Mouse (Mus musculus): ENCODE data around the gene Bdh1. TPM values are rescaled to one million over a fixed set of nuclear protein-coding genes. Genes with fewer than 3 reads are reported as not detected.
A peak's percentile ranks its signal among the peaks of the same experiment; 100 is the strongest.

Gene Bdh1
- polyA plus RNA-seq, 1 experiment: 197 TPM

GRCm38 (mm10) chr16:31418704-31419103, 3.4 kb upstream of the Bdh1 start:
- WGBS: 44% methylated on average over 3 of the region's 3 CpGs
- Histone ChIP-seq H3K27ac (ENCODE audit: insufficient read depth, low read depth, low read length) (no peak overlapping the region), H3K4me3 (ENCODE audit: insufficient read depth, low read depth, low read length) (no peak overlapping the region), H3K4me1 (ENCODE audit: control insufficient read depth, insufficient read depth, low read length) (no peaks in the 10 kb centered on the region), H3K36me3 (ENCODE audit: control insufficient read depth, insufficient read depth, low read length) (no peaks in the 10 kb centered on the region), H3K27me3 (replicated peaks; ENCODE audit: control insufficient read depth, insufficient read depth, low read length) (no peaks in the 10 kb centered on the region)
- TF ChIP-seq POLR2A (IDR thresholded peaks at IDR 0.05; ENCODE audit: low read depth, low read length): no peak
- no peak for TF ChIP-seq CTCF (conservative IDR thresholded peaks at IDR 0.05; ENCODE audit: insufficient read depth, insufficient read length, low read depth, low read length)
- peak; percentile 47 for DNase-seq

- Histone ChIP-seq H3K4me3 (ENCODE audit: insufficient read depth, low read depth, low read length) (no peak overlapping the region), H3K27me3 (replicated peaks; ENCODE audit: control insufficient read depth, insufficient read depth, low read length) (no peaks in the 10 kb centered on the region), H3K27ac (ENCODE audit: insufficient read depth, low read depth, low read length) (no peak overlapping the region), H3K4me1 (ENCODE audit: control insufficient read depth, insufficient read depth, low read length) (no peaks in the 10 kb centered on the region), H3K36me3 (ENCODE audit: control insufficient read depth, insufficient read depth, low read length) (no peaks in the 10 kb centered on the region)
- TF ChIP-seq CTCF (conservative IDR thresholded peaks at IDR 0.05; ENCODE audit: insufficient read depth, insufficient read length, low read depth, low read length) (no peak), POLR2A (IDR thresholded peaks at IDR 0.05; ENCODE audit: low read depth, low read length) (no peak)
- peak; percentile 63 for DNase-seq
- 44% methylated on average over 5 of the region's 5 CpGs for WGBS
These were observed 2.6 kb upstream of the Bdh1 start for GRCm38 (mm10) chr16:31419457-31419856.

DNA sequence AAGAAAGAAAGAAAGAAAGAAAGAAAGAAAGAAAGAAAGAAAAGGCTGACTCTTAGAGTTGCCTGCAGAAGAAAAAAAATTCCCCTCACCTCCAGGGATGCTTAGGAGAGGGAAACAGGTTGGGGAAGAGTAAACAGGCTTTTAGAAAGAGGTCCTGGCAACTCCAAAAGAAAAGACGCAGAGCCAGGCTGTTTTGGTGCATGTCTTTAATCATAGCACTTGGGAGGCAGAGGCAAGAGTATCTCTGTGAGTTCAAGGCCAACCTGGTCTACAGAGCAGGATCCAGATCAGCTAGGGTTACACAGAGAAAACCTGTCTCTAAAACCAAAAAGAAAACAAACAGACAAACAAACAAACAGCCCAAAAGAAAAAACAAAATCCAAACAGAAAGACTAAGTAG, 642 bp downstream of the Bdh1 start:
- no peak overlapping the region for H3K4me3 ChIP-seq (ENCODE audit: insufficient read depth, low read depth, low read length)
- H3K27me3 ChIP-seq (replicated peaks; ENCODE audit: control insufficient read depth, insufficient read depth, low read length): no peaks in the 10 kb centered on the region
- no peak for DNase-seq
- H3K27ac ChIP-seq (ENCODE audit: insufficient read depth, low read depth, low read length): no peak overlapping the region
- WGBS: 68% methylated on average over 1 of the region's 1 CpGs
- no peaks in the 10 kb centered on the region for H3K36me3 ChIP-seq (ENCODE audit: control insufficient read depth, insufficient read depth, low read length)
- no peak for TF ChIP-seq CTCF (conservative IDR thresholded peaks at IDR 0.05; ENCODE audit: insufficient read depth, insufficient read length, low read depth, low read length)
- TF ChIP-seq POLR2A (IDR thresholded peaks at IDR 0.05; ENCODE audit: low read depth, low read length): no peak
- H3K4me1 ChIP-seq (ENCODE audit: control insufficient read depth, insufficient read depth, low read length): no peaks in the 10 kb centered on the region

DNA sequence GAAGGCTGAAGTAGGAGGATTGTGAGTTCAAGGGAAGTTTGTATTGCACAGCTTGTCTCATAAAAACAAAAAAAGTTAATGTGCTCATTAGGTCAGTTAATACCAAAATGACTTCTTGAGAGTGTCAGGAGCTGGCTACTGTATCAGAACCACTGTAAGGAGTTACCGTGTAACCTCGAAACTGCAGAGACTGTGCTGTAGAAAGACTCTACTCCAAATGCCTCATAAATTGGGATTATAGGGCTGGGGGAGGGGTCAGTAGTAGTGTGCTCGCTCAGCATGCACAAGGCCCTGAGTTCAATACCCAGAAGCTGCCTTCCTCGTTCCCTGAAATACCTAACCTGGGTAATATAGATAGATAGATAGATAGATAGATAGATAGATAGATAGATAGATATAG, 1.3 kb downstream of the Bdh1 start:
- Histone ChIP-seq H3K27ac (ENCODE audit: insufficient read depth, low read depth, low read length) (no peak overlapping the region), H3K4me1 (ENCODE audit: control insufficient read depth, insufficient read depth, low read length) (no peaks in the 10 kb centered on the region), H3K36me3 (ENCODE audit: control insufficient read depth, insufficient read depth, low read length) (no peaks in the 10 kb centered on the region), H3K27me3 (replicated peaks; ENCODE audit: control insufficient read depth, insufficient read depth, low read length) (no peaks in the 10 kb centered on the region), H3K4me3 (ENCODE audit: insufficient read depth, low read depth, low read length) (no peak overlapping the region)
- no peak for TF ChIP-seq CTCF (conservative IDR thresholded peaks at IDR 0.05; ENCODE audit: insufficient read depth, insufficient read length, low read depth, low read length)
- TF ChIP-seq POLR2A (IDR thresholded peaks at IDR 0.05; ENCODE audit: low read depth, low read length): no peak
- no peak for DNase-seq
- WGBS: 86% methylated on average over 4 of the region's 4 CpGs

DNA sequence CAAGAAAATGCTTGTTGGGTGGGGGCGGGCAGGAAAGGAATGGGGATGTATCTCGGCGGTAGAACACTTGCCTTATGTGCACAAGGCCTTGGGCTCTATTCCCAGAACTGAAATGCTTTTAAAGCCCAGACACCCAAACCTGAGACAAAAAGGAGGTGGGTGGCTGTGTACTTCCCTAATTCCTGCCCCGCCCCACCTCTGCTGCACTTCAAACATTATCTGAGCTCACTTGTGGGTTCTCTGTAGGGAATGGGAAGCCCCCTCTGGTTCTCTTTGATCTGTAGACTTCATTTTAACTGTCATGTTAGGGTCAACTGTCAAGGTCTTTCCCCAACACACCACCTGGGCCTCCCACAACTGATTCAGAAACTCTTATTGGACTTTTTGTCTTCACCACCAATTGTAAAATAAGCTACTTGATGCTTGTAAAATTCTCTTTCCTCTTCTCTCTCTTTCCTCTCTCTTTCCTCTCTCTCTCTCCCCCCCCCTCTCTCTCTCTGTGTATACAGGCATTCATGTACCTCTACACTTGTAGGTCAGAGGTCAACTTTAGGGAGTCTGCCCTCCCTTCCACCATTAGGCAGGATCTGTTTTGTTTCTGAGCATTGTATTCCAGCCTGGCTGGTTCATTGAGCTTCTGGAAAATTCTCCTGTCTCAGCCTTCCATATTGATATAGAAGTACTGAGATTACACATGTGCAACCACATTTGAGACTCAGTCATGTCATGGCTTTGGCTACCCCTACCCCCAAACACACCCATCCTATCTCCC, 2.5 kb downstream of the Bdh1 start:
- no peaks in the 10 kb centered on the region for H3K36me3 ChIP-seq (ENCODE audit: control insufficient read depth, insufficient read depth, low read length)
- WGBS: 81% methylated on average over 4 of the region's 4 CpGs
- H3K4me1 ChIP-seq (ENCODE audit: control insufficient read depth, insufficient read depth, low read length): no peaks in the 10 kb centered on the region
- DNase-seq: no peak
- no peak overlapping the region for H3K27ac ChIP-seq (ENCODE audit: insufficient read depth, low read depth, low read length)
- no peak for TF ChIP-seq POLR2A (IDR thresholded peaks at IDR 0.05; ENCODE audit: low read depth, low read length)
- H3K4me3 ChIP-seq (ENCODE audit: insufficient read depth, low read depth, low read length): no peak overlapping the region
- H3K27me3 ChIP-seq (replicated peaks; ENCODE audit: control insufficient read depth, insufficient read depth, low read length): no peaks in the 10 kb centered on the region

- Histone ChIP-seq H3K4me3 (ENCODE audit: insufficient read depth, low read depth, low read length) (no peak overlapping the region), H3K27me3 (replicated peaks; ENCODE audit: control insufficient read depth, insufficient read depth, low read length) (no peaks in the 10 kb centered on the region), H3K36me3 (ENCODE audit: control insufficient read depth, insufficient read depth, low read length) (no peaks in the 10 kb centered on the region), H3K4me1 (ENCODE audit: control insufficient read depth, insufficient read depth, low read length) (peaks cover 5% of the 10 kb centered on the region; the same call in 1 of the 2 replicates), H3K27ac (ENCODE audit: insufficient read depth, low read depth, low read length) (no peak overlapping the region)
- peak; percentile 88 for TF ChIP-seq CTCF (conservative IDR thresholded peaks at IDR 0.05; ENCODE audit: insufficient read depth, insufficient read length, low read depth, low read length)
- no peak for TF ChIP-seq POLR2A (IDR thresholded peaks at IDR 0.05; ENCODE audit: low read depth, low read length)
- 1% methylated on average over 4 of the region's 4 CpGs for WGBS
- peak; percentile 87 for DNase-seq
These were observed 3.4 kb downstream of the Bdh1 start for GRCm38 (mm10) chr16:31425508-31425907.

DNA sequence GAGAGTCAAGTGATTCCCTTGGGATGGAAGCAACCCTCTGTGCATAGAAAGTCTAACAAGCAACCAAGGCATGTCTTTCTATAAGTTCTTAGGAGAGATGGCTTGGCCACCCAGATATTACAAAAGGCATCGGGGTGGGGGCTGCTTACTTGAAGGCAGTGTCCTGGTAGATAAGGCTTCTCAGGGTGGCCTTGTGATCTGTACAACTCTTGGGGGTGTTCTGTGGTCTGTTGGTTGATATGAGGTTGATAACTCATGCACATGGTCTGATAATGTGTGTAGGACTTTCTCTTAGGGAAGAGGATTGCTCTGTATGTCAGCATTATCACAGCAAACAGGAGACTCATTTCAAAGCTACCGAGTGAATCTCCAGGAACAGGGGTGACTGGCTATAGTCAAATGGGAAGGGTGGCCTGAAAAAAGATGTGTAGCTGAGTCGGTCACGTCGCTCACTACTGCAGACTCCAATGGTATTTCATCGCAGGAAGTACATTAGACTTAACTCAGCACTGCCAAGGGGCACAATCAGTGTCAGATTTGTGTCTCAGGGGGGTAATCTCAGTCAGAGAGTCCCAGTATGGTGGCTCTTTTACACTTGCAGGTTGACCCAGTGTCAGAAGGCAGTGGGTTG, 4.5 kb downstream of the Bdh1 start:
- H3K36me3 ChIP-seq (ENCODE audit: control insufficient read depth, insufficient read depth, low read length): no peaks in the 10 kb centered on the region
- no peak overlapping the region for H3K4me3 ChIP-seq (ENCODE audit: insufficient read depth, low read depth, low read length)
- peaks cover 5% of the 10 kb centered on the region; the same call in 1 of the 2 replicates for H3K4me1 ChIP-seq (ENCODE audit: control insufficient read depth, insufficient read depth, low read length)
- no peak overlapping the region for H3K27ac ChIP-seq (ENCODE audit: insufficient read depth, low read depth, low read length)
- no peak for TF ChIP-seq CTCF (conservative IDR thresholded peaks at IDR 0.05; ENCODE audit: insufficient read depth, insufficient read length, low read depth, low read length)
- no peak for TF ChIP-seq POLR2A (IDR thresholded peaks at IDR 0.05; ENCODE audit: low read depth, low read length)
- no peak for DNase-seq
- H3K27me3 ChIP-seq (replicated peaks; ENCODE audit: control insufficient read depth, insufficient read depth, low read length): no peaks in the 10 kb centered on the region
- 91% methylated on average over 6 of the region's 6 CpGs for WGBS

Measured in kidney, adult 2 months (tissue).